Mouse (Mus musculus) midbrain, embryonic 13.5 days (tissue): ENCODE data around the gene Dcpp3. TPM values are rescaled to one million over a fixed set of nuclear protein-coding genes. Genes with fewer than 3 reads are reported as not detected.
A peak's percentile ranks its signal among the peaks of the same experiment; 100 is the strongest.
"Not testable (repeated sequence)": the region's sequence is repeated elsewhere in the genome, so short reads cannot be mapped to it uniquely, and the experiment has no call there.

Experiments used
- ATAC-seq: fragments of 200-750 bp; cut with Nextera tagmentation; 2 replicates; pipeline ENCODE4 v1.8.0; 2017; ENCODE audit warnings: mild to moderate bottlenecking, moderate TSS enrichment, moderate library complexity
- H3K27ac ChIP-seq: fragments of 300-500 bp; sonication (generic); 2 replicates; pipeline ENCODE4 v1.5.1; 2015; ENCODE audit warnings: inconsistent platforms, mild to moderate bottlenecking, moderate library complexity
- H3K27me3 ChIP-seq: fragments of 300-500 bp; sonication (generic); 2 replicates; pipeline ENCODE4 v1.6.1; 2015; ENCODE audit warnings: mild to moderate bottlenecking, inconsistent platforms
- H3K36me3 ChIP-seq: fragments of 300-500 bp; sonication (generic); 2 replicates; pipeline ENCODE4 v1.6.1; 2015; ENCODE audit warnings: mild to moderate bottlenecking, inconsistent platforms
- H3K4me1 ChIP-seq: fragments of 300-500 bp; sonication (generic); replicated peaks from 2 replicates; pipeline ENCODE4 v1.6.1; 2015; ENCODE audit warnings: inconsistent platforms
- H3K4me2 ChIP-seq: fragments of 300-500 bp; sonication (generic); replicated peaks from 2 replicates; pipeline ENCODE4 v1.6.1; 2015; ENCODE audit warnings: moderate library complexity, mild to moderate bottlenecking, inconsistent platforms
- H3K4me3 ChIP-seq: fragments of 300-500 bp; sonication (generic); replicated peaks from 2 replicates; pipeline ENCODE4 v1.5.1; 2015; ENCODE audit warnings: mild to moderate bottlenecking, inconsistent platforms
- H3K9ac ChIP-seq: fragments of 300-500 bp; sonication (generic); replicated peaks from 2 replicates; pipeline ENCODE4 v1.6.1; 2015; ENCODE audit warnings: mild to moderate bottlenecking, inconsistent platforms
- H3K9me3 ChIP-seq: fragments of 300-500 bp; sonication (generic); 2 replicates; pipeline ENCODE4 v1.6.1; 2016; ENCODE audit warnings: mild to moderate bottlenecking, inconsistent platforms
- WGBS: fragments of 180-500 bp; shearing (Covaris S2); methylation state at CpG from one replicate; pipeline ENCODE4 v1.1.7; 2015; 5-methylcytosine and 5-hydroxymethylcytosine counted together
- polyA plus RNA-seq: library from polyadenylated mRNA; unstranded; fragments of >200 nt; fragmentation: Nextera tagmentation; extraction: Ambion mirVana; gene quantifications from 2 replicates; pipeline ENCODE4 v1.2.1, GENCODE M21; 2015

Dcpp3 gene
- not detected in 2 replicates for polyA plus RNA-seq

DNA sequence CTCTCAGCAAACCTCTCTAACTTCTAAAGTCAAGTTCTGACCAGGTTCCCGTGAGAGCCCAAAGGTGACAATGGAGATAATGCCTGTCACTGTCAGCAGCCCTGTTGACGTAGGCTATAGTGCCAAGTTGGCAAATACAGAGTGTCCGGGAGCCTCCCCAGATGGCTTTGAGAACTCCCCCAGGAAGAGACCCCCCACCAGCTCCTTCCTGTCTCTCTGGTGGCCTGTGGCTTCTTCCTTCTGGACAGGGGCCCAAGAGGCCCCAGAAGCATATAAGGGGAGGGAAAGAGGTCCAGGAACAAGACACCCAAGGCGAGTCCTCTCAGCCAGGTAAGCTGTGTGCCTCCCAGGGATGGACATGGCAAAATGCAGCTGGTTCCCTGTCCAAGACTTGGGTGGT, at the start of gene Dcpp3:
Dcpp3 (plus strand) TSS at position 301 of the 400 bp plus-strand sequence.
- H3K27me3 ChIP-seq, H3K9me3 ChIP-seq: not testable (repeated sequence)
- WGBS, result 67% methylated on average over 4 of the region's 4 CpGs

DNA sequence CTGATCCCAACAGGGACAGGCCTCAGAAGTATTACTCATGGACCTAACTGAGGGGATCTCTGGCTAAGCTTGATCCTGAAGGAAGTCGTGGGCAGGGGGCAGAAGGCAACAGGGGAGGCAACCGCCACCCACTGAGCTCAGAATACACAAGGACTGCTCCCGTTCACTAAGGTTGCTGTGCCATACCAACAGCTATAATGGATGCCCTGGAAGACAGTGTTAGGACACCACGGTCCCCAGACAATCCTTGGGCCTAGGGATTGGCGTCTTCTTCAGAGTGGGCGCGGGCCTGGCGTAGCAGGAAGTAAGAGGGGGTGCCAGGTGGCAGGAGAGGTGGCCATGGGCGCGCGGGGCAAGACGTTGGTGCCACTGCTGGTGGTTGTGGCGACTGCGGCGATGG, 49.5 kb upstream of the Dcpp3 start, which contains the start of gene Prss21:
Prss21 (plus strand) TSS at position 301 of the 400 bp plus-strand sequence.
- no peaks in the 10 kb centered on the region for H3K9me3 ChIP-seq
- H3K4me1 ChIP-seq, result no peaks in the 10 kb centered on the region
- H3K36me3 ChIP-seq, result no peaks in the 10 kb centered on the region
- H3K4me3 ChIP-seq, result no peak within 1 kb of the TSS
- H3K27me3 ChIP-seq, result no peaks in the 10 kb centered on the region
- 81% methylated on average over 15 of the region's 15 CpGs for WGBS
- H3K4me2 ChIP-seq, result no peak within 1 kb of the TSS
- H3K9ac ChIP-seq, result no peak within 1 kb of the TSS
- no peak for ATAC-seq
- no peak within 1 kb of the TSS for H3K27ac ChIP-seq

More for the DNA sequence above, at the start of gene Dcpp3:
- H3K9ac ChIP-seq, H3K36me3 ChIP-seq, H3K4me1 ChIP-seq, H3K4me2 ChIP-seq, H3K27ac ChIP-seq, H3K4me3 ChIP-seq, ATAC-seq: not testable (repeated sequence)

- no peaks in the 10 kb centered on the region for H3K4me1 ChIP-seq
- H3K9ac ChIP-seq, result no peak overlapping the region
- no peaks in the 10 kb centered on the region for H3K9me3 ChIP-seq
- no peaks in the 10 kb centered on the region for H3K27me3 ChIP-seq
- 90% methylated on average over 11 of the region's 11 CpGs for WGBS
- no peak for ATAC-seq
- no peak overlapping the region for H3K4me2 ChIP-seq
- no peak overlapping the region for H3K4me3 ChIP-seq
- no peak overlapping the region for H3K27ac ChIP-seq
- H3K36me3 ChIP-seq, result no peaks in the 10 kb centered on the region
These were observed 48.7 kb upstream of the Dcpp3 start for GRCm38 (mm10) chr17:23868513-23868912.

GRCm38 (mm10) chr17:23873884-23874856, 43.1 kb upstream of the Dcpp3 start:
- Histone ChIP-seq H3K27ac (no peak overlapping the region), H3K36me3 (no peaks in the 10 kb centered on the region), H3K4me1 (no peaks in the 10 kb centered on the region), H3K27me3 (no peaks in the 10 kb centered on the region), H3K9me3 (no peaks in the 10 kb centered on the region), H3K4me3 (no peak overlapping the region), H3K9ac (no peak overlapping the region), H3K4me2 (no peak overlapping the region)
- ATAC-seq, result peak; percentile 37; the same call in 1 of the 2 replicates
- WGBS, result 46% methylated on average over 8 of the region's 8 CpGs

DNA sequence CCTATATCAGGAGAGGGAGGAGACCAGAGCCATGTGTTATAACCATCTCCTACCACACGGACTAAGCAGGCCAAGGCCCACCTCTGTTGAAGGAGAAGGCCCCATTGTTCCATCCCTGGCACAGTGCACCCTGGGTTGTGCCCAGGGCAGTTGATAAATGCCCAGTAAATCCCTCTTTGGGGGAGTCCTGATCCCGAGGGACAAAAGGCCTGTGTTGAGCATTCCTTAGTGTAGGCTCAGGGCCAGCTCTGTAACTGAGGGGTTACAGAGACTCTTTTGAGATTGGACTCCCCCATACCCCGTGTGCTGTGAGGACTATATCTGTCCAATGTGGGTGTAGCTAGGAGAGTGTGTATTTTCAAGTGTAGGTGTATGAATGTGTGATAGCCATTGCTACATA, 40.5 kb upstream of the Dcpp3 start:
- ATAC-seq, result peak; percentile 67; the same call in 1 of the 2 replicates
- no peaks in the 10 kb centered on the region for H3K36me3 ChIP-seq
- 54% methylated on average over 3 of the region's 3 CpGs for WGBS
- H3K27me3 ChIP-seq, result no peaks in the 10 kb centered on the region
- H3K4me1 ChIP-seq, result no peaks in the 10 kb centered on the region
- H3K4me3 ChIP-seq, result no peak overlapping the region
- no peak overlapping the region for H3K9ac ChIP-seq
- H3K27ac ChIP-seq, result no peak overlapping the region
- no peaks in the 10 kb centered on the region for H3K9me3 ChIP-seq
- no peak overlapping the region for H3K4me2 ChIP-seq

- Histone ChIP-seq H3K27ac (no peak overlapping the region), H3K27me3 (no peaks in the 10 kb centered on the region), H3K9ac (no peak overlapping the region), H3K4me2 (no peak overlapping the region), H3K4me3 (no peak overlapping the region), H3K9me3 (no peaks in the 10 kb centered on the region), H3K4me1 (no peaks in the 10 kb centered on the region), H3K36me3 (no peaks in the 10 kb centered on the region)
- no peak for ATAC-seq
- WGBS, result 74% methylated on average over 2 of the region's 2 CpGs
These were observed 40.1 kb upstream of the Dcpp3 start for GRCm38 (mm10) chr17:23877166-23877565.

GRCm38 (mm10) chr17:23880576-23880975, 36.7 kb upstream of the Dcpp3 start, which contains the start of the genes Dcpp1 and Dcpp2:
TSS of gene Dcpp1 (plus strand) at chr17:23880876.
TSS of gene Dcpp2 (plus strand) at chr17:23880880.
- not testable (repeated sequence) for H3K9ac ChIP-seq, H3K27me3 ChIP-seq, ATAC-seq, H3K4me3 ChIP-seq, H3K4me2 ChIP-seq, H3K4me1 ChIP-seq, H3K27ac ChIP-seq, H3K9me3 ChIP-seq, H3K36me3 ChIP-seq
- 84% methylated on average over 4 of the region's 4 CpGs for WGBS

DNA sequence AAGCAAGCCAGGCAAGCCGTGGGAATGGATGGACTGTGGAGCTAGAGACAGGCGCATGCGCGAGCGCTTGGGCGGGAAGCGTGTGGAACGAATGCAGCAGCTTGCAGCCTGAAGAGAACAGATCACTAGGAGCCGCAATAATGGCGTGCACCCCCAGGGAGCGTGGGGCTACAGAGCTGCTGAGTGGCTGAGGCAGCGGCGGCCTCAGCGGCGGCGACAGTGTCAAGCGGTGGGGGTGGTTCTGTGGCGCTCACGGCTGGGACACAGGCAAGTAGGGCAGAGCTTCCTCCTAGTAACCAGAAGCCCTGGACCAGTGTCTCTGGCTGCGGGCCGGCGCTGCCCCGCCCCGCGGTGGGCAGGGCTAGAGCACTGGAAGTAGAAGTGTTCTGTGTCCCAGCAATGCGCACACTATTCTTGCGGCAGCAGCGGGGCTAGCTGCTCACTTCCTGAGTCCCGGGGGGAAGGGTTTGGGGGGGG, 7.3 kb downstream of the Dcpp3 start:
- ATAC-seq, result peak; percentile 99
- Histone ChIP-seq H3K27ac (peak overlapping the region; percentile 89), H3K4me2 (peak overlapping the region; percentile 81), H3K4me3 (peak overlapping the region; percentile 55), H3K4me1 (peaks cover 14% of the 10 kb centered on the region), H3K36me3 (no peaks in the 10 kb centered on the region), H3K9me3 (no peaks in the 10 kb centered on the region), H3K9ac (peak overlapping the region; percentile 65), H3K27me3 (no peaks in the 10 kb centered on the region)
- WGBS, result under 1% methylated on average over 29 of the region's 29 CpGs

DNA sequence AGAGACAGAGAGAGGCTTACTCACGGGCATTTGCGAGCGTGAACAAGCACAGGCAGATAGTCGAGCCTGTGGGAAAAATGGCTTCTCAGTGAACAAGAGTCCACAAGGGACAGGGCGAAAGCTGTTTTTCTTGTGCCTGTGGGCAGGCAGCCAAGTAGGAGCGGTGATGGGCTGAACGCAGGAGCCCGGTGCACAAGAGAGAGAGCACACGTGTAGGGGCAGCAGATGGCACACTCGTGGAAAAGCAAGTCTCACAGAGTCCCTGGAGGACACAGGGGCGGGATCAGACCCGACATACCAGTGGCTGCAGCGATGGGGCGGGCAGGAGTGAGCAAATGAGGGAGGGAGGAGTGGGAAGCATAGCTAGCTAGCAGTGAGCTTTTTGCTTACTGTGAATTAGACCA, 7.8 kb downstream of the Dcpp3 start:
- peak overlapping the region; percentile 89 for H3K27ac ChIP-seq
- H3K4me3 ChIP-seq, result peak overlapping the region; percentile 55
- peaks cover 14% of the 10 kb centered on the region for H3K4me1 ChIP-seq
- H3K9me3 ChIP-seq, result no peaks in the 10 kb centered on the region
- WGBS, result under 1% methylated on average over 14 of the region's 14 CpGs
- ATAC-seq, result peak; percentile 87
- H3K9ac ChIP-seq, result peak overlapping the region; percentile 65
- no peaks in the 10 kb centered on the region for H3K36me3 ChIP-seq
- H3K27me3 ChIP-seq, result no peaks in the 10 kb centered on the region
- H3K4me2 ChIP-seq, result peak overlapping the region; percentile 81

GRCm38 (mm10) chr17:23931157-23931556, 13.9 kb downstream of the Dcpp3 start:
- Histone ChIP-seq H3K36me3 (no peaks in the 10 kb centered on the region), H3K4me1 (no peaks in the 10 kb centered on the region), H3K4me3 (no peak overlapping the region), H3K27me3 (no peaks in the 10 kb centered on the region), H3K4me2 (no peak overlapping the region), H3K27ac (no peak overlapping the region), H3K9me3 (no peaks in the 10 kb centered on the region), H3K9ac (no peak overlapping the region)
- no peak for ATAC-seq
- WGBS, result 94% methylated on average over 5 of the region's 5 CpGs

DNA sequence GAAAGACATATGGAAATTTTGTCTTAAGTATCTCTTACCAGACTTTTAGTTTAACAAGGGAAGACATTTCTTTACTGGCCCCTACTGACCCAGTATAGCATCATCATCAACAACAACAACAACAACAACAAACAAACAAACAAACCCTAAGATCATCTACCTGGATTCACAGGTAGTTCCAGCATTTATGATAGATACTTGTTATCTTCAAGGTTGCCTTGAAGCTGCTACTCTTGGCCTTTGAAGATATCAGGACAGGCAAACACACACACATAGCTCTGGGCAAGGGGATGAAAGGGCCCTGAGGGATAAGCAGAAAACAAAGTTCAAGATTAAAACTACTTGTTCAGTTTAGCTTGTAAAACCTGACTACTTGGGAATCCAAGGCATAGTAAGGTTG, 24.1 kb downstream of the Dcpp3 start, which contains the start of gene Sbp:
Sbp (plus strand) TSS at position 301 of the 400 bp plus-strand sequence.
- no peak for ATAC-seq
- Histone ChIP-seq H3K9ac (no peak within 1 kb of the TSS), H3K4me3 (no peak within 1 kb of the TSS), H3K36me3 (no peaks in the 10 kb centered on the region), H3K4me1 (no peaks in the 10 kb centered on the region), H3K27me3 (peaks cover 6% of the 10 kb centered on the region; the same call in 1 of the 2 replicates), H3K9me3 (no peaks in the 10 kb centered on the region), H3K4me2 (no peak within 1 kb of the TSS), H3K27ac (no peak within 1 kb of the TSS)

DNA sequence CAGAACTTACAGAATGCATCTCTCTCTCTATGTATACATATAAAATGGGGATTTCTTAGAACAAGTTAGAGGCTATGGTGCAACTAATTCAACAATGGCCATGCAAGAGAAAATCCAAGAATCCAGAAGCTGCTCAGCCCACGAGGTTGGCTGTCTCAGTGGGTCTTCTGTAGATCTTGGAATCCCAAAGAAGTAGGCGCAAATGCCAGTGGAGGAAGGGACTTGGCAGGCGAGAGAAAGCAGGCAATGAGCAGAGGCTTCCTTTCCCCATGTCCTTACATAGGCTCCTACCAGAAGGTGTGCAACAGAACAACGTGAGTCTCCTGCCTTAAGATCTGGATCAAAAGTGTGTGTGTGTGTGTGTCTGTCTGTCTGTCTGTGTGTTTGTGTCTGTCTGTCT, 30.2 kb downstream of the Dcpp3 start:
- H3K27me3 ChIP-seq, H3K4me2 ChIP-seq, H3K4me3 ChIP-seq, H3K36me3 ChIP-seq, H3K9me3 ChIP-seq, ATAC-seq, H3K9ac ChIP-seq, H3K27ac ChIP-seq, H3K4me1 ChIP-seq: not testable (repeated sequence)
- WGBS, result 84% methylated on average over 4 of the region's 4 CpGs
